Mouse (Mus musculus) gastrocnemius, postnatal 4 days (tissue): ENCODE data around the gene Erc2. TPM values are rescaled to one million over a fixed set of nuclear protein-coding genes. Genes with fewer than 3 reads are reported as not detected.

Experiments used
- DNase-seq, 2 experiments: peaks; one replicate each; pipeline ENCODE4 v3.0.0; 2021 to 2022; ENCODE audit warnings: low spot score in 2 of 2, mixed read lengths in 2 of 2
- total RNA-seq, 2 experiments: library from RNA; stranded (reverse); gene quantifications; 2 replicates each; pipeline ENCODE4 v1.2.3; 2021

The Erc2 gene
- total RNA-seq, 2 experiments from 2014 or later: 3.2 to 3.3 TPM

GRCm38 (mm10) chr14:28501216-28501878 is 879.1 kb downstream of the Erc2 start:
- DNase-seq: no peak

- no peak for DNase-seq
Observed at GRCm38 (mm10) chr14:28503276-28503675, 881.0 kb downstream of the Erc2 start.

GRCm38 (mm10) chr14:28504101-28505050 is 882.1 kb downstream of the Erc2 start, which contains the start of gene Wnt5a:
Gene Wnt5a, plus strand, starts transcription at chr14:28504750.
- DNase-seq: peak; percentile 44 to 63

GRCm38 (mm10) chr14:28505051-28505585 is 882.9 kb downstream of the Erc2 start:
- DNase-seq: peak in 1 of 2 experiments; percentile 60

- DNase-seq: peak in 1 of 2 experiments; percentile 43
Observed at GRCm38 (mm10) chr14:28505586-28506375, 883.6 kb downstream of the Erc2 start.

- peak; percentile 32 to 64 for DNase-seq
Observed at GRCm38 (mm10) chr14:28506376-28506831, 884.2 kb downstream of the Erc2 start.

GRCm38 (mm10) chr14:28507011-28507410 is 884.8 kb downstream of the Erc2 start:
- no peak for DNase-seq

GRCm38 (mm10) chr14:28507471-28507870 is 885.2 kb downstream of the Erc2 start:
- peak; percentile 48 to 73 for DNase-seq

GRCm38 (mm10) chr14:28508288-28509258 is 886.3 kb downstream of the Erc2 start:
- DNase-seq: no peak

- DNase-seq: peak; percentile 43 to 55
Observed at GRCm38 (mm10) chr14:28509441-28510340, 887.5 kb downstream of the Erc2 start.

- peak in 1 of 2 experiments; percentile 26 for DNase-seq
Observed at GRCm38 (mm10) chr14:28510341-28511028, 888.3 kb downstream of the Erc2 start.

- no peak for DNase-seq
Observed at GRCm38 (mm10) chr14:28511029-28511651, 888.9 kb downstream of the Erc2 start.

- DNase-seq: no peak
Observed at GRCm38 (mm10) chr14:28512805-28513590, 890.8 kb downstream of the Erc2 start.

GRCm38 (mm10) chr14:28514171-28514570 is 891.9 kb downstream of the Erc2 start:
- no peak for DNase-seq

GRCm38 (mm10) chr14:28515331-28515730 is 893.1 kb downstream of the Erc2 start:
- no peak for DNase-seq
